Mouse (Mus musculus): ENCODE data around the gene 1110051M20Rik.

GRCm38 (mm10) chr2:91354727-91355403, 89.6 kb downstream of the 1110051M20Rik start:
- TF ChIP-seq POLR2A (IDR thresholded peaks at IDR 0.05; ENCODE audit: borderline replicate concordance, extremely low read depth, low read depth, low read length) (no peak), CTCF (IDR thresholded peaks at IDR 0.05; ENCODE audit: insufficient read depth, low read length) (no peak)
